Mouse (Mus musculus): Measurements from ENCODE around the gene Iffo2.

DNA sequence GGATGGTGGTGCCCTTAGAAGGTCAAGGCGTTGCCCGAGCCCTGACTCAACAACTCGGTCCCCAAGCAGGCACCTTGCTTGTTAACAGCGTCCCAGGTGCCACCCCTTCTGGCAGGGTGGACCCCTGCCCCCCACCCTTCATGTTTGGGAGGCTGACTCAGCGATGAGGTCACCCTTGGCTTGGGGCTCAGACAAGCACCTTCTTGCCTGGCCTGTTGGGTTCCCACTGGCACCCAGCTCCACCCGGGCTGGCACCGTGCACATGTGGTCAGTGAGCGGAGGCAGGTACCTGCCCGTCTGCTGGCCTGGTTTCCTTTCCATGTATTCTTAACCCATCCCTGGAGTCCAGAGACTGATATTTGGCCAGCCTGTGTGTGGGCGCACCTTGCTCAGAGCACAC, 8.4 kb upstream of the Iffo2 start:
- no peak for TF ChIP-seq POLR2A (IDR thresholded peaks at IDR 0.05; ENCODE audit: low read depth, low read length)
- TF ChIP-seq CTCF (IDR thresholded peaks at IDR 0.05; ENCODE audit: extremely low read depth, insufficient read length, insufficient replicate concordance, low read depth, low read length), result no peak

Measured in small intestine, adult 2 months (tissue).